Mouse (Mus musculus) hindbrain, embryonic 13.5 days (tissue): ENCODE measurements at regions not wholly inside any gene's neighbourhood (a gene's known extent, or its start where the extent isn't known, plus 50 kb on each side); places are given as distances from the start of the nearest gene placed in this dataset.

Experiments
- ATAC-seq: fragments of 200-750 bp; cut with Nextera tagmentation; 2 replicates; pipeline ENCODE4 v1.8.0; 2017; ENCODE audit warnings: moderate TSS enrichment; ENCODE audit not compliant: low FRiP score
- H3K27ac ChIP-seq: fragments of 300-500 bp; sonication (generic); 2 replicates; pipeline ENCODE4 v1.5.1; 2015; ENCODE audit warnings: inconsistent platforms, mild to moderate bottlenecking, moderate library complexity
- H3K27me3 ChIP-seq: fragments of 300-500 bp; sonication (generic); 2 replicates; pipeline ENCODE4 v1.6.1; 2015; ENCODE audit warnings: mild to moderate bottlenecking, inconsistent platforms
- H3K36me3 ChIP-seq: fragments of 300-500 bp; sonication (generic); 2 replicates; pipeline ENCODE4 v1.6.1; 2015; ENCODE audit warnings: mild to moderate bottlenecking, inconsistent platforms
- H3K4me1 ChIP-seq: fragments of 300-500 bp; sonication (generic); replicated peaks from 2 replicates; pipeline ENCODE4 v1.6.1; 2015; ENCODE audit warnings: inconsistent platforms
- H3K4me2 ChIP-seq: fragments of 300-500 bp; sonication (generic); 2 replicates; pipeline ENCODE4 v1.6.1; 2015; ENCODE audit warnings: inconsistent platforms, mild to moderate bottlenecking, moderate library complexity
- H3K4me3 ChIP-seq: fragments of 300-500 bp; sonication (generic); 2 replicates; pipeline ENCODE4 v1.5.1; 2015; ENCODE audit warnings: mild to moderate bottlenecking, inconsistent platforms
- H3K9ac ChIP-seq: fragments of 300-500 bp; sonication (generic); 2 replicates; pipeline ENCODE4 v1.6.1; 2015; ENCODE audit warnings: mild to moderate bottlenecking, inconsistent platforms
- H3K9me3 ChIP-seq: fragments of 300-500 bp; sonication (generic); 2 replicates; pipeline ENCODE4 v1.6.1; 2016; ENCODE audit warnings: inconsistent platforms
- WGBS: fragments of 180-500 bp; shearing (Covaris S2); methylation state at CpG from one replicate; pipeline ENCODE4 v1.1.7; 2015; 5-methylcytosine and 5-hydroxymethylcytosine counted together

GRCm38 (mm10) chr6:100155676-100156075 is 131.6 kb downstream of the Rybp start:
- Histone ChIP-seq H3K9me3 (no peaks in the 10 kb centered on the region), H3K4me2 (no peak overlapping the region), H3K4me1 (peaks cover 32% of the 10 kb centered on the region), H3K36me3 (no peaks in the 10 kb centered on the region), H3K27ac (peak overlapping the region; percentile 48; the same call in 1 of the 2 replicates), H3K27me3 (peaks cover 42% of the 10 kb centered on the region), H3K4me3 (no peak overlapping the region), H3K9ac (no peak overlapping the region; the same call in 1 of the 2 replicates)
- 37% methylated on average over 20 of the region's 20 CpGs for WGBS
- no peak for ATAC-seq

GRCm38 (mm10) chr6:100151447-100151846 is 135.8 kb downstream of the Rybp start:
- peaks cover 44% of the 10 kb centered on the region for H3K27me3 ChIP-seq
- no peaks in the 10 kb centered on the region for H3K36me3 ChIP-seq
- WGBS: 93% methylated on average over 1 of the region's 1 CpGs
- no peak overlapping the region for H3K27ac ChIP-seq
- peaks cover 25% of the 10 kb centered on the region for H3K4me1 ChIP-seq
- H3K9ac ChIP-seq: no peak overlapping the region
- no peak overlapping the region for H3K4me2 ChIP-seq
- H3K9me3 ChIP-seq: no peaks in the 10 kb centered on the region
- no peak overlapping the region for H3K4me3 ChIP-seq
- no peak for ATAC-seq

DNA sequence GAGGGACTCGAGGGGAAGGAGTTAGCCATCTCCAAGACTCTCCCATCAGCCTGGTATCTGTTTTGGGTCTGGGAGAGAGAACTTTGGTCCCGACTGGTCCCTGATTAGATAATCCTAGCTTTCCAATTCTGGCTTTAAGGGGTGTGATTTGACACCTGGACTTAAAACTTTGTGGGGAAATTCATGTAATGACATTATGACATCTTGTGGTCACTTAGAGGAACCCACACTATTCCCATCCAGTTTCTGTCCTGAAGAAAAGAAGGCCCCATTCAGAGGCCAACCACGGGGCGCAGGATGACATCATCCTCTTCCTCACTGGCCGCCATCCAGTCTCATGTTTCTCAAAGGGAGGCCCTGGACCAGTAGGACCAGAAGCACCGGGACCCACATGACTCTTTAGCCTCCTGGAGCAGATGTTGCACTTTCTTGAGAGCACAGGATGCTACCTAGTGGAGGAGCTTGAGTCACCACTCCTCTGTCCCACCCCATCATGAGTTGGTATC is 136.5 kb downstream of the Rybp start:
- no peak overlapping the region for H3K9ac ChIP-seq
- H3K27ac ChIP-seq: no peak overlapping the region
- H3K36me3 ChIP-seq: no peaks in the 10 kb centered on the region
- H3K4me2 ChIP-seq: no peak overlapping the region
- H3K4me1 ChIP-seq: peaks cover 23% of the 10 kb centered on the region
- 75% methylated on average over 6 of the region's 6 CpGs for WGBS
- H3K9me3 ChIP-seq: no peaks in the 10 kb centered on the region
- no peak for ATAC-seq
- no peak overlapping the region for H3K4me3 ChIP-seq
- H3K27me3 ChIP-seq: peaks cover 50% of the 10 kb centered on the region

DNA sequence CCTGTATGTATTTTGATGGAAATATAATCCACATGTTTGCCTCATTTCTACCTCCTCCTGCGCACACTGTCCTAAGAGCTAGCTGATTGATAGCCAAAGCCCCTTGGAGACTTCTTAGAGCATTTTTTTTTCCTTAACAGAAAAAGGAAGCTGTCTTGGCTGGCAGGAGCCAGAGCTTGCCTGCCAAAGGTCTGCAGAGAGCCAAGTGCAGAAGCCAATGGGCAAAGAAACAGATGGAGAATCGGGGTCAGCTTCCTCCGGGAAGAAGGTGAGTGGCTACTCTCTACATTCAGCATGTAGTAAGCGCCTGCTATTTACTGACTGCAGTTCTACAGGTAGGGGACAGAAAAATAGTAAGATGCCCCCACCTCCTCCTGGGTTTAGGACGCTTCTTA is 137.8 kb downstream of the Rybp start:
- whole genome bisulfite sequencing: 83% methylated on average over 5 of the region's 5 CpGs
- H3K36me3 ChIP-seq: no peaks in the 10 kb centered on the region
- H3K27ac ChIP-seq: no peak overlapping the region
- H3K9ac ChIP-seq: no peak overlapping the region
- H3K4me2 ChIP-seq: no peak overlapping the region
- peaks cover 26% of the 10 kb centered on the region for H3K4me1 ChIP-seq
- peaks cover 50% of the 10 kb centered on the region for H3K27me3 ChIP-seq
- H3K9me3 ChIP-seq: no peaks in the 10 kb centered on the region
- no peak for ATAC-seq
- no peak overlapping the region for H3K4me3 ChIP-seq

DNA sequence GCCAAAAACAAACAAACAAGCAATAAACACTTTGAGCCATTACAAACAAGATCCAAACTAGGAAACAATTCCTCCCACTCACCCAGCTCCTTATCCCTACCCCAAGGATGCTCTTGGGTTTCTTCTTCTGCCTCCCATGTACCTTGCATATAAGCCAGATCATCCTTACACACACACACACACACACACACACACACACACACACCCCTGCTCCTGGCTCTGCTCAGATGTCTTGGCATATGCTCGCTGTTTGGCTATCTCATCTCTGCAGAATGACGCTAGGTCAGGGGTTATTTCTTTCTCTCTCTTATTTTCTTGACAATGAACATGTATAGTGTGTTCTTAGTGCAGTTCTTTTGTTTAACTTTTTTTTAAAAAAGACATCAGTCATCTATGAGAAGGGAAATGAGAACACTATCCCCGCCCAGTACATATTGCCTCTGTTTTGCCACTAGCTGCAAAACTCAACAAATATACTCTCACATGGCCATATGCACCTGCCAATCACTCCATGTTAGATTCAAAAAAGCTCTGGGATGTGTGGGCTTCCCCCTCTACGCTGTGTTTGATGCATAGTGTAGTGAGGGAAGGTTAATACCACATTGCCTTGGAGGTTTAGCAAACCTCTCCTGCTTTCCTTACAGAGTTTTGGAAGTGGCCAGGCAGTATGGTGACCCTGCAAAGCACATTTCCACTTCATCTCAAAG is 138.4 kb downstream of the Rybp start:
- WGBS: 73% methylated on average over 4 of the region's 4 CpGs
- no peaks in the 10 kb centered on the region for H3K36me3 ChIP-seq
- peaks cover 50% of the 10 kb centered on the region for H3K27me3 ChIP-seq

DNA sequence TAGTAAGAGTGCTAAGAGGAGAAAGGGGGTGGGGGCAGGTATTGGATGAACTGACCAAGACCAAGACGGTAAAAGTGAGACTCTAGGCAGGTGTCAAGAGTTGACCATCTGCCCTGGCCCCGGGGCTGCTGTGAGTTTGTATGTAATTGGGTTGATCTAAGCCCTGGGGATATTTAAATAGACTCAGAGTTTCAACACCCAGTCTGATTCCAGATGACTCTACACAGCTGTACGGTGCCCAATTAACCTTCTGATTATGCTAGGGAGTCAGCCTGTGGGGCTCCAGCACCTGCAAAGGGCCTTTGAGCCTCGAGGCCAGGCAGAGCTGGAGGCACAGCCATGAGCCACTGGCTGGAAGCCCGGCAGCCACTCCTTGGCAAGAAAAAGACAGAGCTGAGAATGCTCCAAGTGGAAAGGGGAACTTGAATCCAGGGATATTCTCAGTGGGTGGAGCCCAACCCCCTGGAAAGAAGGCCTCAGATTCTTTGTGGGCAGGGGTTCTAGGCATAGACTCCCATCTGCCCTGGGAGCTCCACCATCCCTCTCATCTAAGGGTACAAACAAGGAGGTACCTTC is 140.8 kb downstream of the Rybp start:
- Histone ChIP-seq H3K9me3 (no peaks in the 10 kb centered on the region), H3K4me3 (no peak overlapping the region), H3K36me3 (no peaks in the 10 kb centered on the region), H3K27ac (no peak overlapping the region), H3K9ac (no peak overlapping the region), H3K4me1 (peaks cover 41% of the 10 kb centered on the region), H3K4me2 (no peak overlapping the region), H3K27me3 (peaks cover 54% of the 10 kb centered on the region)
- ATAC-seq: no peak
- 39% methylated on average over 5 of the region's 5 CpGs for WGBS

More for the DNA sequence above, 138.4 kb downstream of the Rybp start:
- peaks cover 31% of the 10 kb centered on the region for H3K4me1 ChIP-seq
- no peak for ATAC-seq
- no peaks in the 10 kb centered on the region for H3K9me3 ChIP-seq
- H3K27ac ChIP-seq: no peak overlapping the region
- no peak overlapping the region for H3K9ac ChIP-seq
- H3K4me2 ChIP-seq: no peak overlapping the region
- no peak overlapping the region for H3K4me3 ChIP-seq

DNA sequence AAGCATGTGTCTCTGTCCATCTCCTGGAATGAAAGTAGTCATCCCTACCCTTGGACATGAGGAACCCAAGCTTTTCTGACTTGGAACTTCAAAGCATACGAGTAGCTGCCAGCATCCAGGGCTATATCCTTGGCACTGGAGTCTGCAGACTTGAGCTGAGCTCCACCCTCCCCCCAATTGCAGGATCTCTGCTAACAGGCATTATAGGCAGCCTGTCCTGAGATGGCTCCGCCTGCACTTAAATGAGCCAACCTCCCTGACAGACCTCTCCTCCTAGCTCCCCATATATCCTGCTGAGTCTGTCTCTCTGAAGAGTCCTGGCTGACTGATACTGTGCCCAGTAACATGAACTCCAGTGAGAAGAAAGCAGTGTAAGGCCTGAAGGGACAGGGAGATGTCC is 141.4 kb downstream of the Rybp start:
- Histone ChIP-seq H3K4me2 (no peak overlapping the region), H3K4me3 (no peak overlapping the region), H3K9ac (no peak overlapping the region), H3K27ac (no peak overlapping the region), H3K36me3 (no peaks in the 10 kb centered on the region), H3K27me3 (peaks cover 53% of the 10 kb centered on the region), H3K9me3 (no peaks in the 10 kb centered on the region), H3K4me1 (peaks cover 41% of the 10 kb centered on the region)
- WGBS: 70% methylated on average over 2 of the region's 2 CpGs
- ATAC-seq: no peak

GRCm38 (mm10) chr6:100144544-100145287 is 142.6 kb downstream of the Rybp start:
- Histone ChIP-seq H3K4me3 (no peak overlapping the region), H3K27ac (0 out of 2 replicates have a peak overlapping the region, but pooled peaks have one; percentile 23), H3K9me3 (no peaks in the 10 kb centered on the region), H3K4me2 (no peak overlapping the region), H3K27me3 (peaks cover 48% of the 10 kb centered on the region), H3K36me3 (no peaks in the 10 kb centered on the region), H3K4me1 (peaks cover 52% of the 10 kb centered on the region), H3K9ac (no peak overlapping the region)
- 48% methylated on average over 4 of the region's 4 CpGs for WGBS
- ATAC-seq: no peak

- 1% methylated on average over 16 of the region's 16 CpGs for WGBS
- H3K9me3 ChIP-seq: no peaks in the 10 kb centered on the region
- H3K4me1 ChIP-seq: peaks cover 52% of the 10 kb centered on the region
- H3K4me2 ChIP-seq: peak overlapping the region; percentile 29
- H3K9ac ChIP-seq: peak overlapping the region; percentile 26
- no peak overlapping the region for H3K4me3 ChIP-seq
- H3K27me3 ChIP-seq: peaks cover 44% of the 10 kb centered on the region
- peak overlapping the region; percentile 25 for H3K27ac ChIP-seq
- H3K36me3 ChIP-seq: no peaks in the 10 kb centered on the region
- ATAC-seq: peak; percentile 65
Observed at GRCm38 (mm10) chr6:100143586-100144301, 143.5 kb downstream of the Rybp start.

DNA sequence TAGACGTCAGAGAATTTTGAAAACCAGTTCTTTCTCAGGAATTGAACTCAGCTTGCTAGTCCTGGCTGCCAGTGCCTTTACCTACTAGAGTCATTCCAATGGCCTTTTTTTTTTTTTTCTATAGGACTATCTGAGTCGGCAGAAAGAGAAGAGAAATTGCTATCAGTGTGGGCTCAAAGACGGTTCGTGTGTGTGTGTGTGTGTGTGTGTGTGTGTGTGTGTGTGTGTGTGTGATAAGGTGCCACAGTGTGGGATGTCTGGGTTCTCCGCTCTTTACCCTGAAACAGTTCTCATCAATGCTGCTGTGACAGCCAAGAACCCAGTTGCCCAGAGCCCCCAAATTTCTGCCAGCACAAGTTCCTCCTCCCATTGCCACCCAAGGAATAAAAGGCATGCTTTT is 146.1 kb downstream of the Rybp start:
- 89% methylated on average over 5 of the region's 5 CpGs for WGBS
- ATAC-seq: no peak
- Histone ChIP-seq H3K4me3 (no peak overlapping the region), H3K4me2 (no peak overlapping the region), H3K9ac (no peak overlapping the region), H3K27me3 (peaks cover 52% of the 10 kb centered on the region), H3K4me1 (peaks cover 43% of the 10 kb centered on the region), H3K36me3 (no peaks in the 10 kb centered on the region), H3K27ac (no peak overlapping the region), H3K9me3 (no peaks in the 10 kb centered on the region)

- Histone ChIP-seq H3K9me3 (no peaks in the 10 kb centered on the region), H3K4me2 (no peak overlapping the region), H3K27ac (no peak overlapping the region), H3K9ac (no peak overlapping the region), H3K4me1 (peaks cover 39% of the 10 kb centered on the region), H3K27me3 (peaks cover 51% of the 10 kb centered on the region), H3K4me3 (no peak overlapping the region), H3K36me3 (no peaks in the 10 kb centered on the region)
- no peak for ATAC-seq
- 41% methylated on average over 6 of the region's 6 CpGs for WGBS
Observed at GRCm38 (mm10) chr6:100140581-100141114, 146.6 kb downstream of the Rybp start.

DNA sequence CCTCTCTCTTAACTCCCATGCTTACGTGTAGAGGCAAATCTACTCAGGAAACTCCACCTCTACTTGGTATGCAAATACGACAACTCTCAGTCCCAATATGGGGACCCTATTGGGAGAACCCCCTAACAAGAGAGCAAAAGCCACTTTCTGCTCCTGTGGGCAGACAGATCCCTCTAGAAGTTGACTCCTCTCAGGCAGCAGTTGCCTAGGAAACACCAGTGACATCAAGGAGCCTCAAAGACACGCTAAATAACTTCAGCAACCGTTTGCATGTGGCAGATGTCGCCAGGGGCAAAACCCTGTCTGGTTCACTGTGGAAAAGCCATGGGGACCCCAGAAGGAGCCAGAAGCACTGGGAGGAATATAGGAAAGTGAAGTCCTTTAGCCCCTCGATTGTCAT is 147.5 kb downstream of the Rybp start:
- no peak overlapping the region for H3K9ac ChIP-seq
- peaks cover 43% of the 10 kb centered on the region for H3K27me3 ChIP-seq
- H3K4me2 ChIP-seq: no peak overlapping the region
- H3K27ac ChIP-seq: no peak overlapping the region
- H3K4me1 ChIP-seq: peaks cover 38% of the 10 kb centered on the region
- no peaks in the 10 kb centered on the region for H3K9me3 ChIP-seq
- H3K36me3 ChIP-seq: no peaks in the 10 kb centered on the region
- H3K4me3 ChIP-seq: no peak overlapping the region
- ATAC-seq: no peak
- 26% methylated on average over 6 of the region's 6 CpGs for WGBS
